Comparison of ENCODE assay signal across 14 mouse cellular contexts in the genomic region with DNA sequence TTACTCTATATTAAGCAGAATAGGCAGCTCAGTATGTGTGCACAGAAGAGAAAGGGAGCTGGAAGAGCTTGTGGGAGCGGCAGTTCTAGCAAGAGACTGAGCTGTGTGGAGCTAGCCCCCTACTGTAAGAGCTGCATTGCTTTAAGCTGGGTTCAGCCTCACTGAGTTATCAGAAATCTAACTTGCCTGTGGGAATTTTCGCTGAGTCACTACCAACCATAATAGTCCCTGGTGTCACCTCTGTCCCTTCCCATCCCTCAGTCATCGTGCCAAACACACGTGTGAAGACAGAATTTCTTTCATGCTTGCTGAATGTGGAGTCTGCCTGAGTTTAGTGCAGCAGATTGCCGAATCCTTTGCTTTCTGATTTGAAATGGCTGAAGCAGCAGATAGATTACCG.
DNase-seq lines count a peak whose midpoint lies in the region; ATAC-seq lines count a peak whose summit lies in the region.
"Had no signal": no experiment of that assay in that cellular context is flagged by ENCODE, and none has a peak within 500 bp of the region (broad histone marks: within the 10 kb centered on the region; RNA-seq: fewer than 3 reads in every experiment).

No protein-coding gene starts in this region.

- H3K4me2 ChIP-seq in embryonic facial prominence, embryonic 13.5 days, result peak overlapping the region; percentile 26
- 0 out of 2 replicates have a peak overlapping the region, but pooled peaks have one; percentile 6 for H3K4me2 ChIP-seq in kidney, embryonic 16.5 days (replicated peaks; ENCODE audit: low read depth, low read length)

- no peaks in the 10 kb centered on the region for H3K9me3 ChIP-seq in embryonic facial prominence, embryonic 13.5 days
- no peaks in the 10 kb centered on the region for H3K9me3 ChIP-seq in embryonic facial prominence, embryonic 10.5 days
- H3K9me3 ChIP-seq in kidney, embryonic 16.5 days (ENCODE audit: low read length), result no peaks in the 10 kb centered on the region

- no peaks in the 10 kb centered on the region for H3K36me3 ChIP-seq in embryonic facial prominence, embryonic 13.5 days
- no peaks in the 10 kb centered on the region for H3K36me3 ChIP-seq in embryonic facial prominence, embryonic 10.5 days (replicated peaks)
- H3K36me3 ChIP-seq in kidney, embryonic 16.5 days (ENCODE audit: insufficient read depth, low read length), result no peaks in the 10 kb centered on the region
- H3K36me3 ChIP-seq: G1E had no signal

- no peaks in the 10 kb centered on the region for H3K4me1 ChIP-seq in embryonic facial prominence, embryonic 13.5 days
- no peaks in the 10 kb centered on the region for H3K4me1 ChIP-seq in embryonic facial prominence, embryonic 10.5 days
- no peaks in the 10 kb centered on the region for H3K4me1 ChIP-seq in kidney, embryonic 16.5 days (ENCODE audit: insufficient read depth, low read length)

- no peaks in the 10 kb centered on the region for H3K27me3 ChIP-seq in embryonic facial prominence, embryonic 13.5 days
- H3K27me3 ChIP-seq in embryonic facial prominence, embryonic 10.5 days (replicated peaks; ENCODE audit: low read depth, poor library complexity, severe bottlenecking), result no peaks in the 10 kb centered on the region
- H3K27me3 ChIP-seq in kidney, embryonic 16.5 days (ENCODE audit: insufficient read depth, low read length), result no peaks in the 10 kb centered on the region

- no peak for ATAC-seq in embryonic facial prominence, embryonic 13.5 days (ENCODE audit: insufficient number of reproducible peaks, insufficient read depth, low FRiP score, low TSS enrichment, low read depth)
- ATAC-seq in kidney, embryonic 16.5 days (ENCODE audit: low FRiP score, low TSS enrichment), result no peak
- ATAC-seq: forebrain, embryonic 16.5 days had no signal

- no peak for DNase-seq in embryonic facial prominence, embryonic 10.5 days (ENCODE audit: low spot score)
- DNase-seq in kidney, adult 18-20 months, result no peak
- DNase-seq in right cerebral cortex, postnatal 10 days (ENCODE audit: low spot score in 2 of 2), result peak; percentile 28 to 34
- no peak for DNase-seq in right cerebral cortex, postnatal 36 days (ENCODE audit: low spot score in 2 of 2)
- DNase-seq in telencephalon, adult 2 months (ENCODE audit: low read depth, low spot score), result peak; percentile 27
- DNase-seq in cerebellum, adult 18-20 months, result no peak
- DNase-seq: cerebellum, adult 2 months; kidney, adult 2 months; thymus, adult 18-20 months had no signal

- H3K27ac ChIP-seq in embryonic facial prominence, embryonic 13.5 days, result no peak overlapping the region
- no peak overlapping the region for H3K27ac ChIP-seq in embryonic facial prominence, embryonic 10.5 days (replicated peaks)
- H3K27ac ChIP-seq in kidney, embryonic 16.5 days (ENCODE audit: low read length), result no peak overlapping the region
- H3K27ac ChIP-seq: liver, embryonic 14.5 days had no signal

- WGBS in embryonic facial prominence, embryonic 13.5 days, result 21% methylated on average over 6 of the region's 6 CpGs
- WGBS in embryonic facial prominence, embryonic 10.5 days, result 31% methylated on average over 6 of the region's 6 CpGs
- WGBS in kidney, embryonic 16.5 days, result 13% methylated on average over 6 of the region's 6 CpGs

- H3K4me3 ChIP-seq in embryonic facial prominence, embryonic 13.5 days, result no peak overlapping the region
- no peak overlapping the region for H3K4me3 ChIP-seq in embryonic facial prominence, embryonic 10.5 days
- no peak overlapping the region for H3K4me3 ChIP-seq in kidney, embryonic 16.5 days (ENCODE audit: low read length)

- no peak overlapping the region for H3K9ac ChIP-seq in embryonic facial prominence, embryonic 13.5 days
- H3K9ac ChIP-seq in kidney, embryonic 16.5 days (replicated peaks; ENCODE audit: low read length), result no peak overlapping the region
- H3K9ac ChIP-seq: liver, embryonic 14.5 days had no signal

Comparison
In these comparisons a context has a peak if more than half of its experiments do, and no peak if none do; other contexts are left out.
1. DNase-seq: peak in right cerebral cortex, postnatal 10 days (2 of 2) and telencephalon, adult 2 months (single experiment); none in embryonic facial prominence, embryonic 10.5 days (single experiment), kidney, adult 18-20 months (single experiment), right cerebral cortex, postnatal 36 days (0 of 2) and cerebellum, adult 18-20 months (0 of 2).